Mouse (Mus musculus): ENCODE measurements around the gene Paqr6. TPM values are rescaled to one million over a fixed set of nuclear protein-coding genes. Genes with fewer than 3 reads are reported as not detected.
A peak's percentile ranks its signal among the peaks of the same experiment; 100 is the strongest.

The Paqr6 gene
- polyA plus RNA-seq (2015; fragmentation: Nextera tagmentation; extraction: Ambion mirVana), result 15.4 and 16.6 TPM in 2 replicates

DNA sequence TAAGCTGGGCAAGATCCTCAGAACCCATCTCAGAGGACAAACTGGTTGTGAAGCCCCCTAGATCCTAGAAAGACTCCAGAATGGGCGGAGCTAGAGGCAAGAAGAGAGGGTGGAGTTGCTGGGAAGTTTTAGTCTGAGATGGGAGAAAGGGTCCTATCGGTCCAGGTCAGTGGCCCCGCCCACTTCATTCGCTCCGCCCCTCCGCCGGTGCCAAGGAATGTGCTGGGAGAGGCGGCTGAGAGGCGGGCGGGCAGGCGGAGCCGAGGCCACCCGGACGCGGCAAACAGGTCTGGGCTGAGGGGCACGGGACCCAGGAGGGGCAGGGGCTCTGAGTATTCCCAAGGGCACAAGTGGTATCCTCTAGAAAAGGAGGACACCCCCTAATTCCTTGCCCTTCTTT, at the start of gene Paqr6:
Paqr6 (plus strand) TSS at position 248 of the 400 bp plus-strand sequence.
- Histone ChIP-seq H3K4me3 (replicated peaks; ENCODE audit: low read depth, low read length) (peak within 1 kb of the TSS; percentile 17; the same call in 1 of the 2 replicates), H3K36me3 (ENCODE audit: insufficient read depth, low read length) (peaks cover 25% of the 10 kb centered on the region), H3K4me1 (replicated peaks; ENCODE audit: insufficient read depth, low read length) (no peaks in the 10 kb centered on the region), H3K4me2 (ENCODE audit: low read length) (peak within 1 kb of the TSS; percentile 38), H3K27me3 (ENCODE audit: insufficient read depth, low read length) (peaks cover 3% of the 10 kb centered on the region; the same call in 1 of the 2 replicates), H3K9me3 (replicated peaks; ENCODE audit: low read length) (no peaks in the 10 kb centered on the region), H3K9ac (ENCODE audit: low read depth, low read length) (no peak within 1 kb of the TSS), H3K27ac (peak within 1 kb of the TSS; percentile 5; the same call in 1 of the 2 replicates)
- under 1% methylated on average over 16 of the region's 16 CpGs for WGBS
- ATAC-seq (replicated peaks; ENCODE audit: low FRiP score, low read depth) (0 out of 2 replicates have a peak, but pooled peaks have one; percentile 8), DNase-seq (ENCODE audit: low spot score) (peak; percentile 72)
- TF ChIP-seq CTCF (IDR thresholded peaks at IDR 0.05; ENCODE audit: low read depth), result no peak

DNA sequence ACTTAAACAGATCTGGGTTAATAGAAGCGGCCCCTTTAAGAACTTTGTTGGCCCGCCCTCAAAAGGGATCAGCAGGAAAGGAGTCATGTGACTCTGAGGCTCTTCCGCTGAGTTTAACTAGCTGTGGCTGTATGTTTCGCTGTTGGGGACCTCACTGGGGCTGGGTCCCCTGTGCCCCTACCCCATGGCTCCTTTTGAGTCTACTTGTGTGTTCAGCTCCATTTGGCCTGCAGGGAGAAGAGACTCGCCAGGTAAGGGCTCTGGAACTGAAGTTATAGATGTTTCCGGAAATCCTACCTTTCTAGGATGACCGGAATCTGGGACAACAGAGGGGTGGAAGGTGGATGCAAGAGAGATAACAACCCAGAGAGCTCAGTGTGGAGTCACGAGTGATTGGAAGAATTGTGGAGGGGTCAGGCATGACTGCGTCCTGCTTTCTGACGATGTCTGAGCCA, 39.4 kb upstream of the Paqr6 start, which contains the start of gene Glmp:
Glmp (plus strand) TSS at position 73 of the 455 bp plus-strand sequence.
- under 1% methylated on average over 10 of the region's 10 CpGs for WGBS
- DNase-seq (ENCODE audit: low spot score), result peak; percentile 90
- Histone ChIP-seq H3K36me3 (ENCODE audit: insufficient read depth, low read length) (peaks cover 31% of the 10 kb centered on the region), H3K27ac (peak within 1 kb of the TSS; percentile 54; the same call in 1 of the 2 replicates), H3K9ac (ENCODE audit: low read depth, low read length) (peak within 1 kb of the TSS; percentile 78), H3K9me3 (replicated peaks; ENCODE audit: low read length) (no peaks in the 10 kb centered on the region), H3K4me2 (ENCODE audit: low read length) (peak within 1 kb of the TSS; percentile 91), H3K4me3 (replicated peaks; ENCODE audit: low read depth, low read length) (peak within 1 kb of the TSS; percentile 72), H3K27me3 (ENCODE audit: insufficient read depth, low read length) (no peaks in the 10 kb centered on the region), H3K4me1 (replicated peaks; ENCODE audit: insufficient read depth, low read length) (peaks cover 9% of the 10 kb centered on the region)
- no peak for TF ChIP-seq CTCF (IDR thresholded peaks at IDR 0.05; ENCODE audit: low read depth)
- peak; percentile 73 for ATAC-seq (replicated peaks; ENCODE audit: low FRiP score, low read depth)

DNA sequence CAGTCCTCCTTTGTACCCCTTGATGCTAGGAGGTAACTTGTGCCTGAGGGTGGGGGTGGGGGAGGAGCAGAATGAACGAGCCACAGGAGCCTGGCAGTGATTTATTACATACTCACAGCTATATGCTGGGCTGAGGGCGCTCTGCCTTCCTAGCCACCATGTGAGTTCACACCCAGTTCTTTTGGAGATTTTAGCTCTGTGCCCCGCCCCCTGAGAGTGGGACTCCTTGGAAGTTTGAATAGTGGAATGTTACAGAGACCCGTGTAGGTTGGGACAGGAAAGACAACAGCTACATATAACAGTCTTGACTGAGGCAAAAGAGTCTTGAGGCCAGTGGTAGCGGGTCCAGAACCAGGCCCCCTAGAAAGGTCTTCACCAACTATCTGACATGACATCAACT, 35.4 kb upstream of the Paqr6 start:
- H3K9me3 ChIP-seq (replicated peaks; ENCODE audit: low read length), result no peaks in the 10 kb centered on the region
- 60% methylated on average over 5 of the region's 5 CpGs for WGBS
- DNase-seq (ENCODE audit: low spot score) (no peak), ATAC-seq (replicated peaks; ENCODE audit: low FRiP score, low read depth) (no peak)
- H3K36me3 ChIP-seq (ENCODE audit: insufficient read depth, low read length), result 0 out of 2 replicates have a peak, but pooled peaks cover 3% of the 10 kb centered on the region
- H3K27me3 ChIP-seq (ENCODE audit: insufficient read depth, low read length), result no peaks in the 10 kb centered on the region
- no peak overlapping the region for H3K27ac ChIP-seq
- peaks cover 11% of the 10 kb centered on the region for H3K4me1 ChIP-seq (replicated peaks; ENCODE audit: insufficient read depth, low read length)
- H3K4me2 ChIP-seq (ENCODE audit: low read length), result no peak overlapping the region
- no peak for TF ChIP-seq CTCF (IDR thresholded peaks at IDR 0.05; ENCODE audit: low read depth)
- H3K4me3 ChIP-seq (replicated peaks; ENCODE audit: low read depth, low read length), result no peak overlapping the region
- no peak overlapping the region for H3K9ac ChIP-seq (ENCODE audit: low read depth, low read length)

DNA sequence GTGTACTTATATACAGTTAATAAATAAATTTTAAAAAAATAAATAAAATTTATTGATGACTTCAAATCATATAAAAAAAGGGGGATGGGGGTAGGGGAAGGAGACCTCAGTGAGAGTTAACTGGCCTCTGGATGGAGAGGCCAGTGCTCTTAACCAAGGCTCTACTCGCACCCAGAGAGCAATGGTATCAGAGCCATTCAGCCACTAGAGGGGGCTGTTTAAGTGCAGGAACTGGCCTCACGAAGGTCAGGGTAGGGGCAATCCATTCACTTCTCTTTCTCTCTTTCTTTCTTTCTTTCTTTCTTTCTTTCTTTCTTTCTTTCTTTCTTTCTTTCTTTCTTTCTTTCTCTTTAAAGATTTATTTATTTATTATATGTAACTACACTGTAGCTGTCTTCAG, 33.1 kb upstream of the Paqr6 start:
- DNase-seq (ENCODE audit: low spot score), result peak; percentile 44
- 48% methylated on average over 2 of the region's 2 CpGs for WGBS
- Histone ChIP-seq H3K9ac (ENCODE audit: low read depth, low read length) (no peak overlapping the region), H3K27ac (no peak overlapping the region), H3K4me3 (replicated peaks; ENCODE audit: low read depth, low read length) (no peak overlapping the region), H3K4me2 (ENCODE audit: low read length) (no peak overlapping the region), H3K27me3 (ENCODE audit: insufficient read depth, low read length) (no peaks in the 10 kb centered on the region), H3K9me3 (replicated peaks; ENCODE audit: low read length) (no peaks in the 10 kb centered on the region), H3K4me1 (replicated peaks; ENCODE audit: insufficient read depth, low read length) (peaks cover 14% of the 10 kb centered on the region), H3K36me3 (ENCODE audit: insufficient read depth, low read length) (0 out of 2 replicates have a peak, but pooled peaks cover 3% of the 10 kb centered on the region)
- no peak for ATAC-seq (replicated peaks; ENCODE audit: low FRiP score, low read depth)
- peak; percentile 67 for TF ChIP-seq CTCF (IDR thresholded peaks at IDR 0.05; ENCODE audit: low read depth)

DNA sequence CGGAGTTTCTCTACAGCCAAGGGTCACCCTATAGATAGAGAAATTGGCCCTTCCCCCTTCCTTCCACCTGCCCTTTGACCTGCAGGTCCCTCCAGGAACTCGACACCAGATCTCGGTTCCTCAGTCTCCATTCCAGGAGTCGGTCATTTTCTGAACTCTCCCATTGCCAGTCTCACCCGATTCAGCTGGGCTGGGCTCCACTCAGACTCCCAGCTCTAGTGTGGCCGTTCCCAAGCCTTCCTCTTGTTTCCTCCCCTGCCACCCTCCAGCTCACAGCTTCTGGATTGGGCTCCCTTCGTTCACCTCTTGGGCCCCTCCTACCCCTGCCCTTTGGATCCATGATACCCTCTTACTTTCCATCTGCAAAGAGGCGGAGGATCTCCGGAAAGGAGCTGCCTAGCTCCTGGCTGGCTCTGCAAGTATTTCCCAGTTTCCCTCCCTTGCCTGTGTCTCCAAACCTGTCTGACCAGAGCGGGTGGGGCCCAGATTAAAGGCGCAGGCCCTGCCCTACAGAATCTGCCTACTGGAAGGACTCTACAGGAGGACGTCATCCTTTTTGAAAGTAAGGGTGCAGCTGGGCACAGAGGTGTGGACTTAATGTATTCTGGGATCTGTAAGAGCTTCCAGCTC, 30.2 kb upstream of the Paqr6 start:
- DNase-seq (ENCODE audit: low spot score) (no peak), ATAC-seq (replicated peaks; ENCODE audit: low FRiP score, low read depth) (no peak)
- peak overlapping the region; percentile 0; the same call in 1 of the 2 replicates for H3K4me3 ChIP-seq (replicated peaks; ENCODE audit: low read depth, low read length)
- peaks cover 17% of the 10 kb centered on the region for H3K4me1 ChIP-seq (replicated peaks; ENCODE audit: insufficient read depth, low read length)
- H3K4me2 ChIP-seq (ENCODE audit: low read length), result peak overlapping the region; percentile 80
- no peaks in the 10 kb centered on the region for H3K9me3 ChIP-seq (replicated peaks; ENCODE audit: low read length)
- no peaks in the 10 kb centered on the region for H3K27me3 ChIP-seq (ENCODE audit: insufficient read depth, low read length)
- peak overlapping the region; percentile 37; the same call in 1 of the 2 replicates for H3K9ac ChIP-seq (ENCODE audit: low read depth, low read length)
- no peaks in the 10 kb centered on the region for H3K36me3 ChIP-seq (ENCODE audit: insufficient read depth, low read length)
- 48% methylated on average over 12 of the region's 12 CpGs for WGBS
- TF ChIP-seq CTCF (IDR thresholded peaks at IDR 0.05; ENCODE audit: low read depth), result no peak
- H3K27ac ChIP-seq, result peak overlapping the region; percentile 8; the same call in 1 of the 2 replicates

DNA sequence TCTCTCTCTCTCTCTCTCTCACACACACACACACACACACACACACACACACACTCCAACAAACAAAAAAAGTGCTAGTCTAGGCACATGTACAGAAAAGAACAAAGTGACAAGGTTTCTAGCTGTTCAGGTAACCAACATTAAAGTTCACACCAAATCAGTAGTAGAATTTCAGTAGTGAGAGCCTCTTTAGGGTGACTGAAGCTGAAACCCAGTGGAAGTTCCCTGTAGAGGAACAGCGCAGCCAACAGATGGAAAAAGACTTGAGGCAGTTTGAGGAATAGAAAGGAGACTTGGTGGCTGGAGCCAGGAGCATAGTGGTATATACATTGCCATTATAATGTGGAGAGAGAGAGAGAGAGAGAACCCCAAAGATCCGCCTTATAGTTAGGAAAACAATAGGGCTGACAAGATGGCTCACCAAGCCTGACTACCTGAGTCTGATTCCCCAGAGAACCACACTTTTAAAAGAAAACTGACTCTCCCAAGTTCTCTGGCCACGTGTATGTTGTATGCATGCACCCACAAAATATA, 29.4 kb upstream of the Paqr6 start:
- no peak for TF ChIP-seq CTCF (IDR thresholded peaks at IDR 0.05; ENCODE audit: low read depth)
- no peaks in the 10 kb centered on the region for H3K36me3 ChIP-seq (ENCODE audit: insufficient read depth, low read length)
- H3K9me3 ChIP-seq (replicated peaks; ENCODE audit: low read length), result no peaks in the 10 kb centered on the region
- H3K27me3 ChIP-seq (ENCODE audit: insufficient read depth, low read length), result no peaks in the 10 kb centered on the region
- peaks cover 17% of the 10 kb centered on the region for H3K4me1 ChIP-seq (replicated peaks; ENCODE audit: insufficient read depth, low read length)
- WGBS, result 31% methylated on average over 3 of the region's 3 CpGs
- no peak for DNase-seq (ENCODE audit: low spot score)
- peak overlapping the region; percentile 80 for H3K4me2 ChIP-seq (ENCODE audit: low read length)
- H3K9ac ChIP-seq (ENCODE audit: low read depth, low read length), result peak overlapping the region; percentile 84
- ATAC-seq (replicated peaks; ENCODE audit: low FRiP score, low read depth), result no peak
- H3K27ac ChIP-seq, result peak overlapping the region; percentile 88
- H3K4me3 ChIP-seq (replicated peaks; ENCODE audit: low read depth, low read length), result peak overlapping the region; percentile 62
